Mouse (Mus musculus) liver, adult 2 months (tissue): ENCODE results near the gene Smu1.

ENCODE experiments used
- CTCF ChIP-seq: fragments of 200-500 bp; IDR thresholded peaks from 2 replicates; pipeline ENCODE4 v1.5.1; 2011; ENCODE audit warnings: low read depth, low read length, control low read depth
- POLR2A ChIP-seq: fragments of 200-500 bp; IDR thresholded peaks from 2 replicates; pipeline ENCODE4 v1.6.1; 2011; ENCODE audit warnings: low read length, control low read depth; ENCODE audit not compliant: insufficient read depth; ENCODE audit errors: extremely low read depth

DNA sequence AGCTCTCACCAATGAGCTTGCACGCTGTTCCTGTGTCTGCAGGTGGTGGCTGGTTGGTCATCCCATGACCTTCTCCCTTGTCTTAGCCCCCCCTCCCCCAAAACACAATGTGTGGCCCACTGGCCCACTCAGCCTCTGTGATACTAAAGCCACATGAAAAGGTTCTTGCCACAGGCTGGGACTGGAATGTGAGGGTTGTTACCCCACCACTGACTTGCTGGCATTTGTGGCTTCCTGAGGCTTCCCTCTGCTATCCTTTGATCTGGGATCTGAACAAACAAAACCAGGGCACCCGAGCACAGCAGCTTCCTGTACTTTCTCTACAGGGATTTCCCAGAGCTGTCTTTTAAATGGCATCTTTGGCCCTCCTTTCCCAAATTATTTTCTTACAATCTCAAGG lies 19.4 kb upstream of the Smu1 start:
- TF ChIP-seq CTCF = no peak
- no peak for TF ChIP-seq POLR2A
